Mouse (Mus musculus) heart, embryonic 11.5 days (tissue): ENCODE results near the gene Rpl14. TPM values are rescaled to one million over a fixed set of nuclear protein-coding genes. Genes with fewer than 3 reads are reported as not detected.

ENCODE experiments used
- ATAC-seq: fragments of 200-750 bp; cut with Nextera tagmentation; replicated peaks from 2 replicates; pipeline ENCODE4 v1.8.0; 2017; ENCODE audit warnings: moderate library complexity; ENCODE audit not compliant: insufficient number of reproducible peaks, low FRiP score, low TSS enrichment
- H3K27ac ChIP-seq: fragments of 300-500 bp; sonication (generic); 2 replicates; pipeline ENCODE4 v1.5.1; 2014; ENCODE audit warnings: mild to moderate bottlenecking, low read depth, low read length
- H3K27me3 ChIP-seq: fragments of 300-500 bp; sonication (generic); 2 replicates; pipeline ENCODE4 v1.6.1; 2014; ENCODE audit warnings: mild to moderate bottlenecking, low read length, mixed read lengths; ENCODE audit not compliant: control insufficient read depth, insufficient read depth
- H3K36me3 ChIP-seq: fragments of 300-500 bp; sonication (generic); 2 replicates; pipeline ENCODE4 v1.6.1; 2014; ENCODE audit warnings: mild to moderate bottlenecking, low read length, moderate library complexity, mixed read lengths; ENCODE audit not compliant: control insufficient read depth, insufficient read depth
- H3K4me1 ChIP-seq: fragments of 300-500 bp; sonication (generic); 2 replicates; pipeline ENCODE4 v1.6.1; 2014; ENCODE audit warnings: low read length; ENCODE audit not compliant: control insufficient read depth, insufficient read depth
- H3K4me2 ChIP-seq: fragments of 300-500 bp; sonication (generic); 2 replicates; pipeline ENCODE4 v1.6.1; 2014; ENCODE audit warnings: mild to moderate bottlenecking, moderate library complexity
- H3K4me3 ChIP-seq: fragments of 300-500 bp; sonication (generic); 2 replicates; pipeline ENCODE4 v1.5.1; 2014; ENCODE audit warnings: low read depth, low read length
- H3K9ac ChIP-seq: fragments of 300-500 bp; sonication (generic); 2 replicates; pipeline ENCODE4 v1.6.1; 2014; ENCODE audit warnings: mild to moderate bottlenecking, low read depth, low read length, moderate library complexity
- H3K9me3 ChIP-seq: fragments of 300-500 bp; sonication (generic); replicated peaks from 2 replicates; pipeline ENCODE4 v1.6.1; 2016; ENCODE audit warnings: low read length; ENCODE audit not compliant: control insufficient read depth
- WGBS: fragments of 180-500 bp; shearing (Covaris S2); extraction: QIAGEN DNeasy Blood & Tissue Kit; methylation state at CpG from one replicate; pipeline ENCODE4 v1.1.7; 2014; ENCODE audit not compliant: insufficient replicate concordance; 5-methylcytosine and 5-hydroxymethylcytosine counted together
- polyA plus RNA-seq: library from polyadenylated mRNA; unstranded; fragments of >200 nt; fragmentation: Nextera tagmentation; extraction: Ambion mirVana; gene quantifications from 2 replicates; pipeline ENCODE4 v1.2.1, GENCODE M21; 2014

The Rpl14 gene
- polyA plus RNA-seq, 1 experiment from 2014 or later: 729 TPM

- Histone ChIP-seq H3K27me3 (no peaks in the 10 kb centered on the region), H3K4me2 (no peak overlapping the region), H3K36me3 (no peaks in the 10 kb centered on the region), H3K4me1 (no peaks in the 10 kb centered on the region), H3K9ac (no peak overlapping the region), H3K4me3 (no peak overlapping the region), H3K27ac (no peak overlapping the region), H3K9me3 (no peaks in the 10 kb centered on the region)
- 65% methylated on average over 9 of the region's 9 CpGs for WGBS
- no peak for ATAC-seq
Observed at GRCm38 (mm10) chr9:120593383-120594101, 22.3 kb downstream of the Rpl14 start.

DNA sequence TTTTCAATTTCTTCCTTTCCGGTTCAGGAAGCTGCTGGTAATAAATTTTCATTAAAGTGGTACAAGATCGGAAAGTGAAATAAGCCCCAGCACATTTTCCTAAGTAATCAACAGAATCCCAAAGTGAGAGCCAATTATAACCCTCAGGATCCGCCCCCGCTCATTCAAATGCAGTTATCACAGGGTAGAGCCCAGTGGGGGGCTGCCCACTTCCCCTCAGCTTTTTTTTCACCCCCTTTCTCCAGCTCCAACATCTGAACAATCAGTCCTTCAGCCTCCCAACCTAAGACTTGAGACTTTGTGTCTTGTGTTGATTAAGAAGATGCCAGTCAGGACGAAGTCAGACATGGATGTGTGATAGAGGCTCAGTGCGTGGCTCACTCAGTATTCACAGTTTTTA lies 23.6 kb downstream of the Rpl14 start:
- Histone ChIP-seq H3K36me3 (no peaks in the 10 kb centered on the region), H3K4me2 (no peak overlapping the region), H3K9ac (no peak overlapping the region), H3K4me3 (no peak overlapping the region), H3K4me1 (no peaks in the 10 kb centered on the region), H3K9me3 (no peaks in the 10 kb centered on the region), H3K27me3 (no peaks in the 10 kb centered on the region), H3K27ac (no peak overlapping the region)
- WGBS: 62% methylated on average over 6 of the region's 6 CpGs
- ATAC-seq: no peak

DNA sequence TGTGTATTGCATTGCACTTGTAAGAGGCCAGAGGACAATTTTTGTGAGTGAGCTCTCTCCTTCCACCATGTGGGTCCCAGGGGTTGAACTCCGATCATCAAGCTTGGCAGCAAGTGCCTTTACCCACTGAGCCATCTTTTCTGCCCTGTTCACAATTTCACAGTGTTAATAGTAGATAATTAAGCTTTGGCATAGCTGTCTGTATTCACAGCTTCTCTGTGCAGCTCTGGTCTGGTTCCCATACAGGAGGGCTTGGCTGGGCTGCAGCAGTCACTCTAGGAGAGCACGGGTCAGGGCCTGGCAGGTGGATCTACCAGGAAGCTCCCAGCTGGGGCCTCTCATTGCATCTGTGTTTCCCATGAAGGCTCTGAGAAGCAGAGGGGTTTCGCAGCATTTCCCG lies 24.1 kb downstream of the Rpl14 start:
- 73% methylated on average over 4 of the region's 4 CpGs for WGBS
- H3K4me2 ChIP-seq: no peak overlapping the region
- no peaks in the 10 kb centered on the region for H3K4me1 ChIP-seq
- H3K4me3 ChIP-seq: no peak overlapping the region
- H3K27ac ChIP-seq: no peak overlapping the region
- H3K27me3 ChIP-seq: no peaks in the 10 kb centered on the region
- H3K9me3 ChIP-seq: no peaks in the 10 kb centered on the region
- no peak for ATAC-seq
- no peak overlapping the region for H3K9ac ChIP-seq
- no peaks in the 10 kb centered on the region for H3K36me3 ChIP-seq

DNA sequence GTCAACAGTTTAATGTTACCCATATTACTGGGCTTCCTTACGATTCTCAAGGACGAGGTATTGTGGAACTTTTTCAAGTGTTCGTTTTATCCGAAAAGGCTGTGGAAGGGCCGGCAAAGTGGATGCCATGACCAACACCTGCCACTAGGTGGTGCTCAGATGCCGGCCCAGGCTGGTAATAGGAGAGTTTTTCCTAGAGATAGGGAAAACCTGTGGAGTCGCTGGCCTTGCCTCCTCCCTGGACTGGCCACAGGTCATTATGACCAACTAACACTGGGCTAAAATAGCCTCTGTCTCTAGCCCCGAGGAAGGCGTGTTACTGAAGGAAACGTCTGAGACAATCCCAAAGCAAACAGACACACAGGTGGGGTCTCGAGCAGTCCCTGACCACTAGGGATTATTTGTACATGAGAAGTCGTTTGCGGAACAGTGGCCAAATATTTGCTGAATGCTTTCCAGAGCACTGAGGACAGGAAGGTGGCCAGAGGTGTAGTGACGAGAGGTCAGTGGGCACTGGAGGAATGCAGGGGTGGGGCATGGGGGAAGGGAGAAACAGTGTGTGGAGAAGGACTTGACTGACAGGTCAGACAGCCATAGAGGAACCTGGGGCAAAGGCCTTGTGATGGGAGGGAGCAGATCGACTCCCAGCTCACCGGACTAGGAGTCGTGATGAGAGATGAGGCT lies 30.4 kb downstream of the Rpl14 start:
- no peaks in the 10 kb centered on the region for H3K27me3 ChIP-seq
- no peak overlapping the region for H3K27ac ChIP-seq
- H3K9me3 ChIP-seq: no peaks in the 10 kb centered on the region
- H3K36me3 ChIP-seq: no peaks in the 10 kb centered on the region
- ATAC-seq: peak; percentile 68
- H3K4me3 ChIP-seq: no peak overlapping the region
- peak overlapping the region; percentile 25; the same call in 1 of the 2 replicates for H3K4me2 ChIP-seq
- no peak overlapping the region for H3K9ac ChIP-seq
- WGBS: 23% methylated on average over 17 of the region's 17 CpGs
- H3K4me1 ChIP-seq: peaks cover 6% of the 10 kb centered on the region; the same call in 1 of the 2 replicates

DNA sequence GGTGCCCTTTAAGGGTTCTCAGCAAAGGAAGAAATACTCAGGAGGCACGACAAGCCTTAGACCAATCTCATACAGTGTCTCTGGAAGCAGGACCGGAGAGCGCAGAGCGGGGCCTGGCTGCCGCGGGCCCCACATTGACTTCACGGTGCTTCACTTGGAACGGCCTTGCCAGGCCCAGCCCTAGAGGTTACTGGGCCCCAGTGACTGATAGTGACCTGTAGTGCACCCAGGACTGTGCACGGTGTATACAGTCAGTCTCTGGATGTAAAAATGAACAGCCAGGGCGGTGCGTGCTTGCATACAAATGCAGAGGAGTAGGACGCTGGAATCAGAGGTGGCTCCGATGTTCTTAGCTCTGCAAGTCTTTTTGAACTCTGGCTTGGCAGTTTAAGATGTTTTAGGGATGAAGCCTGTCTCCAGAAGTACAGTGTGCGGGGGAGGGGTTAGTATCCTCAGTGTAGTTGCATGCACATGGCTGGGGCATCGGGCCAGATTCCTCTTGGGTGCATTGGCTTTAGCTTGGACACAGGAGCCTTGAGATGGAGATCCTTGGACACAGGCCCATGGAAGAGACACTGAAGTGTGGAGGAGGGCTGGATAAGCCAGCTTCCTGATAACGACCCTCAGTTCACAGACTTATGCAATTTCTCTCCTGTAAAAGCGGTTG lies 31.1 kb downstream of the Rpl14 start:
- 55% methylated on average over 17 of the region's 17 CpGs for WGBS
- H3K4me3 ChIP-seq: no peak overlapping the region

DNA sequence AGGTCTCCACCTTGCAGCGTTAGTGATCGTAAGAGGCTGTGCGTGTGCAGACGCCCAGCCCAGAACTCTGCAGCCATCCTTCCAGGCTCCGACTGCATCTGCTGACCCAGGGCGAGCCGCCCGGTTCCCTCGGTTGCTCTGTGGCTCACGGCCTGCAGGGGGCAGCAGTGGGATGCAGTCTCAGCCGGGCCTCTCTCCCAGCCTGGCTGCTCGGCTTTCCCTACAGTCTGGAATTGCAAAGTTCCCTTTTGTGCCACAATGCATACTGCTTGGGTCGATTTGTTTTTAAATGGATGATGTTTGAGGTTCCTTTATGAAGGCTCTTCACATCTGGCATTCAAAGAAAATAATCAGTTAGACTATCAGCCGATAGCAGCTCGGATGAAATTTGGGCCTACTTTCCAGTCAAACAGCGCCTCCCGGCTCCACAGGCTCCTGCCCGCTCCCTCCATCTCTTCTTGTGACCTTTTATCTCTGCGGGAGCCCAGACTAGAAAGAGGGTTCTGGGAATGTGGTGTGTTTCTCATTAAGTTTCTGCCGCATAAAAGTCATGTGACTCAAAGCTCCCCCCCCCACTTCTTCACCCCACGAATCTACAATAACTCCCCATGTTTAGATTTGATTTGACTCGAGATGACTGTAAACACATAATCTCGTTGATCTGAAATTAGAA lies 31.7 kb downstream of the Rpl14 start:
- Histone ChIP-seq H3K4me1 (peaks cover 6% of the 10 kb centered on the region; the same call in 1 of the 2 replicates), H3K9me3 (peaks cover 5% of the 10 kb centered on the region), H3K9ac (0 out of 2 replicates have a peak overlapping the region, but pooled peaks have one; percentile 18), H3K4me2 (peak overlapping the region; percentile 25), H3K36me3 (no peaks in the 10 kb centered on the region), H3K4me3 (0 out of 2 replicates have a peak overlapping the region, but pooled peaks have one; percentile 3), H3K27ac (no peak overlapping the region), H3K27me3 (no peaks in the 10 kb centered on the region)
- 4% methylated on average over 23 of the region's 23 CpGs for WGBS
- ATAC-seq: peak; percentile 68

More for the DNA sequence above, 31.1 kb downstream of the Rpl14 start:
- Histone ChIP-seq H3K27ac (no peak overlapping the region), H3K9me3 (no peaks in the 10 kb centered on the region; the same call in 1 of the 2 replicates), H3K4me1 (peaks cover 6% of the 10 kb centered on the region; the same call in 1 of the 2 replicates), H3K27me3 (no peaks in the 10 kb centered on the region), H3K9ac (no peak overlapping the region), H3K4me2 (peak overlapping the region; percentile 25), H3K36me3 (no peaks in the 10 kb centered on the region)
- peak; percentile 31; the same call in 1 of the 2 replicates for ATAC-seq

- no peak for ATAC-seq
- H3K27me3 ChIP-seq: no peaks in the 10 kb centered on the region
- no peak overlapping the region for H3K9ac ChIP-seq
- 0 out of 2 replicates have a peak overlapping the region, but pooled peaks have one; percentile 3 for H3K4me3 ChIP-seq
- H3K9me3 ChIP-seq: peaks cover 10% of the 10 kb centered on the region
- no peak overlapping the region for H3K27ac ChIP-seq
- 25% methylated on average over 10 of the region's 10 CpGs for WGBS
- H3K4me1 ChIP-seq: peaks cover 6% of the 10 kb centered on the region; the same call in 1 of the 2 replicates
- no peaks in the 10 kb centered on the region for H3K36me3 ChIP-seq
- peak overlapping the region; percentile 25 for H3K4me2 ChIP-seq
Observed at GRCm38 (mm10) chr9:120603512-120603908, 32.3 kb downstream of the Rpl14 start.

DNA sequence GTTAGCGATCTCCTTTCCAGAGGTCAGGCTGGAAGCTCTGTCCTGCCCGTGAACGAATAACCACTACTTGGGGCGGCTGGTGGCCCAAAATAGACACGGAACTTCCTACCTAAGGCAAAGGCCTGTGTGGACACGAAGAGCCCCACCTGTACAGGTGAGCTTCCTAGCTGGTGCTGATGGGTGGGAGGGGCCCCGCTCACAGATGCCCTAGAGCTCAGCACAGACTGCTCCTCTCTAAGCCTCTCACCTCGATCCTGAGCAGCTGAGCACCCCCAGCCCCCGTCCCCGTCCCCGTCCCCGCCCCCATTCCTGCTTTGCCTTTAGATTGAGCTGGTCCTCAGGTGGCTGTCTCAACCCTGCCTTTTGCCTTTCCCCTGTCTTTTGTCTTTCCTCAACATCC lies 32.7 kb downstream of the Rpl14 start:
- Histone ChIP-seq H3K9me3 (peaks cover 10% of the 10 kb centered on the region), H3K9ac (no peak overlapping the region), H3K27me3 (no peaks in the 10 kb centered on the region), H3K27ac (no peak overlapping the region), H3K36me3 (no peaks in the 10 kb centered on the region), H3K4me2 (peak overlapping the region; percentile 25), H3K4me1 (peaks cover 6% of the 10 kb centered on the region; the same call in 1 of the 2 replicates), H3K4me3 (no peak overlapping the region)
- 33% methylated on average over 12 of the region's 12 CpGs for WGBS
- ATAC-seq: no peak
